Mouse (Mus musculus) forebrain, postnatal 0 days (tissue): ENCODE results near the gene Osbpl5. TPM values are rescaled to one million over a fixed set of nuclear protein-coding genes. Genes with fewer than 3 reads are reported as not detected.

ENCODE experiments used
- ATAC-seq: fragments of 200-750 bp; cut with Nextera tagmentation; 2 replicates; pipeline ENCODE4 v1.8.0; 2017; ENCODE audit warnings: mild to moderate bottlenecking, moderate library complexity
- DNase-seq: peaks from one replicate; pipeline ENCODE4 v3.0.0-alpha.2; 2015
- H3K27ac ChIP-seq: fragments of 300-500 bp; sonication (generic); 2 replicates; pipeline ENCODE4 v1.5.1; 2014; ENCODE audit warnings: low read depth, mild to moderate bottlenecking, antibody characterized with exemption, low read length, moderate library complexity, mixed read lengths
- H3K27me3 ChIP-seq: fragments of 300-500 bp; sonication (generic); 2 replicates; pipeline ENCODE4 v1.6.1; 2014; ENCODE audit warnings: mild to moderate bottlenecking, low read length, mixed read lengths; ENCODE audit not compliant: insufficient read depth
- H3K36me3 ChIP-seq: fragments of 300-500 bp; sonication (generic); 2 replicates; pipeline ENCODE4 v1.6.1; 2014; ENCODE audit warnings: mild to moderate bottlenecking, moderate library complexity; ENCODE audit not compliant: insufficient read depth
- H3K4me1 ChIP-seq: fragments of 300-500 bp; sonication (generic); 2 replicates; pipeline ENCODE4 v1.6.1; 2014; ENCODE audit warnings: antibody characterized with exemption; ENCODE audit not compliant: insufficient read depth
- H3K4me2 ChIP-seq: fragments of 300-500 bp; sonication (generic); 2 replicates; pipeline ENCODE4 v1.6.1; 2014; ENCODE audit warnings: low read depth, mild to moderate bottlenecking, moderate library complexity
- H3K4me3 ChIP-seq: fragments of 300-500 bp; sonication (generic); 2 replicates; pipeline ENCODE4 v1.5.1; 2014; ENCODE audit warnings: low read depth, low read length, mixed read lengths
- H3K9ac ChIP-seq: fragments of 300-500 bp; sonication (generic); 2 replicates; pipeline ENCODE4 v1.6.1; 2014; ENCODE audit warnings: mild to moderate bottlenecking
- H3K9me3 ChIP-seq: fragments of 300-500 bp; sonication (generic); 2 replicates; pipeline ENCODE4 v1.6.1; 2016; ENCODE audit warnings: low read length
- CTCF ChIP-seq: sonication (generic); IDR thresholded peaks from 2 replicates; pipeline ENCODE4 v1.5.1; 2016; ENCODE audit warnings: antibody characterized with exemption, control low read depth, low read depth
- WGBS: fragments of 180-500 bp; shearing (Covaris S2); extraction: QIAGEN DNeasy Blood & Tissue Kit; methylation state at CpG from one replicate; pipeline ENCODE4 v1.1.7; 2014; 5-methylcytosine and 5-hydroxymethylcytosine counted together
- polyA plus RNA-seq: library from polyadenylated mRNA; unstranded; fragments of >200 nt; fragmentation: Nextera tagmentation; extraction: Ambion mirVana; gene quantifications from 2 replicates; pipeline ENCODE4 v1.2.1, GENCODE M21; 2015
- total RNA-seq: library from RNA; depleted of rRNA; stranded (reverse); fragments of >200 nt; gene quantifications from 2 replicates; pipeline ENCODE4 v1.2.3, GENCODE M21; 2014

The Osbpl5 gene
- total and polyA plus RNA-seq, 2 experiments from 2014 or later, result 26.2 to 38.3 TPM

- Histone ChIP-seq H3K4me3 (no peak overlapping the region), H3K27ac (no peak overlapping the region), H3K36me3 (no peaks in the 10 kb centered on the region; the same call in 1 of the 2 replicates), H3K4me2 (no peak overlapping the region), H3K4me1 (no peaks in the 10 kb centered on the region), H3K27me3 (no peaks in the 10 kb centered on the region), H3K9ac (no peak overlapping the region), H3K9me3 (no peaks in the 10 kb centered on the region)
- DNase-seq (no peak), ATAC-seq (no peak)
- no peak for TF ChIP-seq CTCF
- WGBS, result 78% methylated on average over 10 of the region's 10 CpGs
These were observed 26.9 kb downstream of the Osbpl5 start for GRCm38 (mm10) chr7:143729886-143730285.

- 86% methylated on average over 4 of the region's 4 CpGs for WGBS
- H3K4me2 ChIP-seq, result no peak overlapping the region
- TF ChIP-seq CTCF, result no peak
These were observed 30.4 kb downstream of the Osbpl5 start for GRCm38 (mm10) chr7:143726396-143726795.

GRCm38 (mm10) chr7:143723841-143724240, 32.9 kb downstream of the Osbpl5 start:
- WGBS, result 95% methylated on average over 4 of the region's 4 CpGs
- Histone ChIP-seq H3K4me2 (no peak overlapping the region), H3K4me3 (no peak overlapping the region), H3K27me3 (no peaks in the 10 kb centered on the region), H3K9ac (no peak overlapping the region), H3K36me3 (no peaks in the 10 kb centered on the region; the same call in 1 of the 2 replicates), H3K9me3 (no peaks in the 10 kb centered on the region), H3K4me1 (no peaks in the 10 kb centered on the region), H3K27ac (no peak overlapping the region)
- no peak for TF ChIP-seq CTCF
- DNase-seq, result no peak
- no peak for ATAC-seq

More at GRCm38 (mm10) chr7:143726396-143726795, 30.4 kb downstream of the Osbpl5 start:
- no peaks in the 10 kb centered on the region for H3K4me1 ChIP-seq
- no peak overlapping the region for H3K9ac ChIP-seq
- ATAC-seq (no peak), DNase-seq (no peak)
- H3K36me3 ChIP-seq, result no peaks in the 10 kb centered on the region; the same call in 1 of the 2 replicates
- no peak overlapping the region for H3K27ac ChIP-seq
- H3K4me3 ChIP-seq, result no peak overlapping the region
- no peaks in the 10 kb centered on the region for H3K27me3 ChIP-seq
- no peaks in the 10 kb centered on the region for H3K9me3 ChIP-seq

GRCm38 (mm10) chr7:143722646-143723045, 34.1 kb downstream of the Osbpl5 start:
- Histone ChIP-seq H3K27me3 (no peaks in the 10 kb centered on the region), H3K36me3 (no peaks in the 10 kb centered on the region; the same call in 1 of the 2 replicates), H3K4me1 (no peaks in the 10 kb centered on the region), H3K4me2 (no peak overlapping the region), H3K9me3 (no peaks in the 10 kb centered on the region), H3K9ac (no peak overlapping the region), H3K27ac (no peak overlapping the region), H3K4me3 (no peak overlapping the region)
- DNase-seq (peak; percentile 22), ATAC-seq (peak; percentile 66)
- TF ChIP-seq CTCF, result no peak
- WGBS, result 58% methylated on average over 5 of the region's 5 CpGs

- 78% methylated on average over 1 of the region's 1 CpGs for WGBS
- H3K4me1 ChIP-seq, result no peaks in the 10 kb centered on the region
- no peaks in the 10 kb centered on the region for H3K9me3 ChIP-seq
- H3K36me3 ChIP-seq, result peaks cover 23% of the 10 kb centered on the region
- no peak overlapping the region for H3K27ac ChIP-seq
- TF ChIP-seq CTCF, result no peak
- H3K4me2 ChIP-seq, result no peak overlapping the region
- DNase-seq, result no peak
- no peaks in the 10 kb centered on the region for H3K27me3 ChIP-seq
- H3K9ac ChIP-seq, result no peak overlapping the region
- no peak overlapping the region for H3K4me3 ChIP-seq
- ATAC-seq, result no peak
These were observed 39.0 kb downstream of the Osbpl5 start for GRCm38 (mm10) chr7:143717811-143718210.

- 85% methylated on average over 4 of the region's 4 CpGs for WGBS
- H3K4me3 ChIP-seq, result no peak overlapping the region
- TF ChIP-seq CTCF, result no peak
- no peaks in the 10 kb centered on the region for H3K9me3 ChIP-seq
- no peak overlapping the region for H3K27ac ChIP-seq
- DNase-seq (no peak), ATAC-seq (no peak)
- H3K36me3 ChIP-seq, result peaks cover 43% of the 10 kb centered on the region
- no peaks in the 10 kb centered on the region for H3K27me3 ChIP-seq
- H3K9ac ChIP-seq, result no peak overlapping the region
- no peaks in the 10 kb centered on the region for H3K4me1 ChIP-seq
- no peak overlapping the region for H3K4me2 ChIP-seq
These were observed 43.4 kb downstream of the Osbpl5 start for GRCm38 (mm10) chr7:143713421-143713820.

GRCm38 (mm10) chr7:143712771-143713348, 43.9 kb downstream of the Osbpl5 start:
- no peak overlapping the region for H3K4me2 ChIP-seq
- H3K4me3 ChIP-seq, result no peak overlapping the region
- ATAC-seq, result no peak
- 63% methylated on average over 8 of the region's 8 CpGs for WGBS
- no peak overlapping the region for H3K9ac ChIP-seq
- no peaks in the 10 kb centered on the region for H3K27me3 ChIP-seq
- TF ChIP-seq CTCF, result no peak
- H3K27ac ChIP-seq, result no peak overlapping the region
- DNase-seq, result no peak
- peaks cover 43% of the 10 kb centered on the region for H3K36me3 ChIP-seq
- no peaks in the 10 kb centered on the region for H3K4me1 ChIP-seq
- H3K9me3 ChIP-seq, result no peaks in the 10 kb centered on the region
